Mouse (Mus musculus): ENCODE measurements around the gene Msmb. TPM values are rescaled to one million over a fixed set of nuclear protein-coding genes. Genes with fewer than 3 reads are reported as not detected.
"Not testable (repeated sequence)": the region's sequence is repeated elsewhere in the genome, so short reads cannot be mapped to it uniquely, and the experiment has no call there.

Msmb gene
- polyA plus RNA-seq, 1 experiment from 2014 or later = not detected

DNA sequence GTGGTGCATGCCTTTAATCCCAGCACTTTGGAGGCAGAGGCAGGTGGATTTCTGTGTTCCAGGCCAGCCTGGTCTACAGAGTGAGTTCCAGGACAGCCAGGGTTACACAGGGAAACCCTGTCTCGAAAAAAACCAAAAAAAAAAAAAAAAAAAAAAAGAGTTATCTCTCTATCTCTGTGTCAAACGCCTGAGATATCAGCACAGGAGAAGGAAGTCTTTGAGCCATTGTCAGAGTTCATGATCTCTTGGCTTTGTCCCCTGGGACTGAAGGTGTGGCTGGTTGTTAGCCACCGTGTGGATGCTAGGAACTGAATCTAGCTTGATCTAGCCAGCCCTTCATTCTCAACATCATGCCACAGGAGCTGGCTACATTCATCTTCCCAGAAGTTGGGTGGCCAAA, 5.4 kb upstream of the Msmb start:
- H3K9me3 ChIP-seq (replicated peaks; ENCODE audit: control insufficient read depth, low read length, poor library complexity, severe bottlenecking); H3K27me3 ChIP-seq (ENCODE audit: control insufficient read depth, insufficient read depth, low read depth, low read length); H3K36me3 ChIP-seq (ENCODE audit: control insufficient read depth, insufficient read depth, low read length); H3K9ac ChIP-seq (ENCODE audit: low read depth, low read length); H3K27ac ChIP-seq (ENCODE audit: low read length); H3K4me2 ChIP-seq (ENCODE audit: low read length); ATAC-seq; H3K4me3 ChIP-seq (ENCODE audit: low read depth, low read length); H3K4me1 ChIP-seq (ENCODE audit: control insufficient read depth, insufficient read depth, low read length): not testable (repeated sequence)
- 80% methylated on average over 3 of the region's 3 CpGs for WGBS

GRCm38 (mm10) chr14:32140359-32140965, 1.4 kb upstream of the Msmb start:
- Histone ChIP-seq H3K4me2 (ENCODE audit: low read length) (no peak overlapping the region), H3K36me3 (ENCODE audit: control insufficient read depth, insufficient read depth, low read length) (no peaks in the 10 kb centered on the region), H3K4me1 (ENCODE audit: control insufficient read depth, insufficient read depth, low read length) (no peaks in the 10 kb centered on the region), H3K9ac (ENCODE audit: low read depth, low read length) (no peak overlapping the region), H3K27me3 (ENCODE audit: control insufficient read depth, insufficient read depth, low read depth, low read length) (no peaks in the 10 kb centered on the region), H3K4me3 (ENCODE audit: low read depth, low read length) (no peak overlapping the region), H3K27ac (ENCODE audit: low read length) (no peak overlapping the region), H3K9me3 (replicated peaks; ENCODE audit: control insufficient read depth, low read length, poor library complexity, severe bottlenecking) (no peaks in the 10 kb centered on the region)
- 79% methylated on average over 5 of the region's 5 CpGs for WGBS
- no peak for ATAC-seq

GRCm38 (mm10) chr14:32144734-32145133, 2.9 kb downstream of the Msmb start:
- ATAC-seq = no peak
- no peak overlapping the region for H3K27ac ChIP-seq (ENCODE audit: low read length)
- no peak overlapping the region for H3K9ac ChIP-seq (ENCODE audit: low read depth, low read length)
- no peaks in the 10 kb centered on the region for H3K4me1 ChIP-seq (ENCODE audit: control insufficient read depth, insufficient read depth, low read length)
- H3K36me3 ChIP-seq (ENCODE audit: control insufficient read depth, insufficient read depth, low read length) = no peaks in the 10 kb centered on the region
- H3K4me2 ChIP-seq (ENCODE audit: low read length) = no peak overlapping the region
- no peak overlapping the region for H3K4me3 ChIP-seq (ENCODE audit: low read depth, low read length)
- H3K9me3 ChIP-seq (replicated peaks; ENCODE audit: control insufficient read depth, low read length, poor library complexity, severe bottlenecking) = no peaks in the 10 kb centered on the region; the same call in 1 of the 2 replicates
- H3K27me3 ChIP-seq (ENCODE audit: control insufficient read depth, insufficient read depth, low read depth, low read length) = no peaks in the 10 kb centered on the region

GRCm38 (mm10) chr14:32145401-32145800, 3.6 kb downstream of the Msmb start:
- Histone ChIP-seq H3K4me2 (ENCODE audit: low read length) (no peak overlapping the region), H3K27me3 (ENCODE audit: control insufficient read depth, insufficient read depth, low read depth, low read length) (no peaks in the 10 kb centered on the region), H3K4me1 (ENCODE audit: control insufficient read depth, insufficient read depth, low read length) (no peaks in the 10 kb centered on the region), H3K36me3 (ENCODE audit: control insufficient read depth, insufficient read depth, low read length) (no peaks in the 10 kb centered on the region), H3K4me3 (ENCODE audit: low read depth, low read length) (no peak overlapping the region), H3K9ac (ENCODE audit: low read depth, low read length) (no peak overlapping the region), H3K27ac (ENCODE audit: low read length) (no peak overlapping the region), H3K9me3 (replicated peaks; ENCODE audit: control insufficient read depth, low read length, poor library complexity, severe bottlenecking) (no peaks in the 10 kb centered on the region; the same call in 1 of the 2 replicates)
- WGBS = 73% methylated on average over 4 of the region's 4 CpGs
- no peak for ATAC-seq

DNA sequence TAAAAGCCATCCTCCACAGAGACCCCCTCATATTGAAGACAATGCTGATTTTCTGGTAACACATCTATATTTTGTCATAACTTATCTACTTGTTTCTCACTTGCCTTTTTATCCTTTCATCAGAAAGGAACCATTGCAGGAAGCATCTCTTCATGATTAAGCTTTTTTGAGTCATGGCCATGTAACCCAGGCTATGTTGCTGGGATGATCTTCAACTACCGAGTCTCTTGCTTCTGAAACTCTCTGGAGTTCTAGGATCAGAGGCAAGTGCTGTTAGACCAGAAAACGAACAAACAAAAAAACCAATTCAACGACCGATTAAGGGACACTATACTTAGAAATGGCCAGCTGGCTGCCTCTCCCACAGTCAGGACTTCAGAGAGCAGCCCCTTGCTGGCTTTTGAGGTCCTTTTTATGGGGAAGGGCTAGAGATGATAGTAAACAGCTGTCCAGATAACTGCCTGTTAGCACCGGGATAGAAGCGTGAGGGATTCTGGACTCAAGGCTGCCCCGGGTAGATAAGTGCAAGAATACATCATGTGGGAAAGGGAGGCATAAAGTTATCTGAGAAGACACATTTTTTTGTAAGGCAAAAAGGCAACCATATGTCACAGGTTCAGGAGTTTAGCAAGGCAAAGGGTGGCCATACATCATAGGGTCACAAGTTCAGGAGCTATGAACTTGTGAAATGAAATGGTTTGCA, 4.1 kb downstream of the Msmb start:
- no peaks in the 10 kb centered on the region for H3K36me3 ChIP-seq (ENCODE audit: control insufficient read depth, insufficient read depth, low read length)
- no peak overlapping the region for H3K4me3 ChIP-seq (ENCODE audit: low read depth, low read length)
- no peaks in the 10 kb centered on the region for H3K4me1 ChIP-seq (ENCODE audit: control insufficient read depth, insufficient read depth, low read length)
- H3K4me2 ChIP-seq (ENCODE audit: low read length) = no peak overlapping the region
- 91% methylated on average over 7 of the region's 7 CpGs for WGBS
- H3K9ac ChIP-seq (ENCODE audit: low read depth, low read length) = no peak overlapping the region
- no peak overlapping the region for H3K27ac ChIP-seq (ENCODE audit: low read length)
- no peaks in the 10 kb centered on the region; the same call in 1 of the 2 replicates for H3K9me3 ChIP-seq (replicated peaks; ENCODE audit: control insufficient read depth, low read length, poor library complexity, severe bottlenecking)
- no peaks in the 10 kb centered on the region for H3K27me3 ChIP-seq (ENCODE audit: control insufficient read depth, insufficient read depth, low read depth, low read length)
- ATAC-seq = no peak

DNA sequence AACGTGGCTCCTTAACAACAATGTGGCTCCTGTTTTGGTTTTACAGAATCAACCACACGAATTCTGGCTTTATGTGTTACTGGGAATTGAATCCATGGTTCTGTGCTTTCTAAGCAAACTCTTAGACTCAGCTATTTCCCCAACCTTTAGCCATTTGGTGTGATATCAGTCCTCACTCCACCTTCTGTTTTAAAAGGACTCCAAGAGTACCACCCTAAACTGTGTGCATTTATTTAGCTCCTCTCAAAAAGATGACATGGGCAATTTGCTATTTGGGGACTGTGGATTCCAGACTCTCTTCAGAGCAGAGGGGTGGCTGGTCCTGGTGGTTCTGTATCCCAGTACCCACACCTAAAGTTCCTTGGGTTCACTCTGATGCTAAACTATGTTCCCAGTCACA, 4.8 kb downstream of the Msmb start:
- no peak for ATAC-seq
- Histone ChIP-seq H3K4me3 (ENCODE audit: low read depth, low read length) (no peak overlapping the region), H3K27ac (ENCODE audit: low read length) (no peak overlapping the region), H3K9me3 (replicated peaks; ENCODE audit: control insufficient read depth, low read length, poor library complexity, severe bottlenecking) (no peaks in the 10 kb centered on the region; the same call in 1 of the 2 replicates), H3K36me3 (ENCODE audit: control insufficient read depth, insufficient read depth, low read length) (no peaks in the 10 kb centered on the region), H3K4me2 (ENCODE audit: low read length) (no peak overlapping the region), H3K4me1 (ENCODE audit: control insufficient read depth, insufficient read depth, low read length) (no peaks in the 10 kb centered on the region), H3K27me3 (ENCODE audit: control insufficient read depth, insufficient read depth, low read depth, low read length) (no peaks in the 10 kb centered on the region), H3K9ac (ENCODE audit: low read depth, low read length) (no peak overlapping the region)
- WGBS = 74% methylated on average over 2 of the region's 2 CpGs

DNA sequence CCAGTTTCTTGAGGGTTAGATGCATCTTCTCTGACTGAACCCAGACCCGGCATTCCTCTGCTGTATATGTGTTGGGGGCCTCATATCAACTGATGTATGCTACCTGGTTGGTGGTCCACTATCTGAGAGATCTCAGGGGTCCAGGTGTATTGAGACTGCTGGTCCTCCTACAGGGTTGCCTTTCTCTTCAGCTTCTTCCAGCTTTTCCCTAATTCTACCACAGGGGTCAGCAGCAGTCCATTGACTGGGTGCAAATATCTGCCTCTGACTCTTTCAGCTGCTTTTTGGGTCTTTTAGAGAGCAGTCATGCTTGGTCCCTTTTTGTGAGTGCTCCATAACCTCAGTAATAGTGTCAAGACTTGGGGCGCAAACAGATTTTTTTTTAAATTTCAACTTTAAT, 9.0 kb downstream of the Msmb start:
- H3K4me2 ChIP-seq (ENCODE audit: low read length) = no peak overlapping the region
- H3K27me3 ChIP-seq (ENCODE audit: control insufficient read depth, insufficient read depth, low read depth, low read length) = no peaks in the 10 kb centered on the region
- H3K9ac ChIP-seq (ENCODE audit: low read depth, low read length) = no peak overlapping the region
- 94% methylated on average over 2 of the region's 2 CpGs for WGBS
- H3K27ac ChIP-seq (ENCODE audit: low read length) = no peak overlapping the region
- no peak for ATAC-seq
- H3K4me1 ChIP-seq (ENCODE audit: control insufficient read depth, insufficient read depth, low read length) = no peaks in the 10 kb centered on the region
- H3K4me3 ChIP-seq (ENCODE audit: low read depth, low read length) = no peak overlapping the region
- H3K9me3 ChIP-seq (replicated peaks; ENCODE audit: control insufficient read depth, low read length, poor library complexity, severe bottlenecking) = no peaks in the 10 kb centered on the region; the same call in 1 of the 2 replicates
- H3K36me3 ChIP-seq (ENCODE audit: control insufficient read depth, insufficient read depth, low read length) = no peaks in the 10 kb centered on the region

- Histone ChIP-seq H3K27ac (ENCODE audit: low read length) (no peak overlapping the region), H3K4me2 (ENCODE audit: low read length) (no peak overlapping the region), H3K9ac (ENCODE audit: low read depth, low read length) (no peak overlapping the region), H3K4me3 (ENCODE audit: low read depth, low read length) (no peak overlapping the region), H3K27me3 (ENCODE audit: control insufficient read depth, insufficient read depth, low read depth, low read length) (no peaks in the 10 kb centered on the region), H3K4me1 (ENCODE audit: control insufficient read depth, insufficient read depth, low read length) (no peaks in the 10 kb centered on the region), H3K36me3 (ENCODE audit: control insufficient read depth, insufficient read depth, low read length) (no peaks in the 10 kb centered on the region), H3K9me3 (replicated peaks; ENCODE audit: control insufficient read depth, low read length, poor library complexity, severe bottlenecking) (no peaks in the 10 kb centered on the region)
- ATAC-seq = no peak
- 91% methylated on average over 18 of the region's 18 CpGs for WGBS
Observed at GRCm38 (mm10) chr14:32152243-32152965, 10.6 kb downstream of the Msmb start.

GRCm38 (mm10) chr14:32153156-32153555, 11.3 kb downstream of the Msmb start:
- Histone ChIP-seq H3K9ac (ENCODE audit: low read depth, low read length) (no peak overlapping the region), H3K4me2 (ENCODE audit: low read length) (no peak overlapping the region), H3K4me1 (ENCODE audit: control insufficient read depth, insufficient read depth, low read length) (no peaks in the 10 kb centered on the region), H3K27ac (ENCODE audit: low read length) (no peak overlapping the region), H3K27me3 (ENCODE audit: control insufficient read depth, insufficient read depth, low read depth, low read length) (no peaks in the 10 kb centered on the region), H3K9me3 (replicated peaks; ENCODE audit: control insufficient read depth, low read length, poor library complexity, severe bottlenecking) (no peaks in the 10 kb centered on the region), H3K36me3 (ENCODE audit: control insufficient read depth, insufficient read depth, low read length) (no peaks in the 10 kb centered on the region), H3K4me3 (ENCODE audit: low read depth, low read length) (no peak overlapping the region)
- no peak for ATAC-seq
- WGBS = 97% methylated on average over 2 of the region's 2 CpGs
